Mouse (Mus musculus): ENCODE results near the gene Akirin1. TPM values are rescaled to one million over a fixed set of nuclear protein-coding genes. Genes with fewer than 3 reads are reported as not detected.

The Akirin1 gene
- polyA plus RNA-seq, 1 experiment from 2014 or later: 46.7 TPM

DNA sequence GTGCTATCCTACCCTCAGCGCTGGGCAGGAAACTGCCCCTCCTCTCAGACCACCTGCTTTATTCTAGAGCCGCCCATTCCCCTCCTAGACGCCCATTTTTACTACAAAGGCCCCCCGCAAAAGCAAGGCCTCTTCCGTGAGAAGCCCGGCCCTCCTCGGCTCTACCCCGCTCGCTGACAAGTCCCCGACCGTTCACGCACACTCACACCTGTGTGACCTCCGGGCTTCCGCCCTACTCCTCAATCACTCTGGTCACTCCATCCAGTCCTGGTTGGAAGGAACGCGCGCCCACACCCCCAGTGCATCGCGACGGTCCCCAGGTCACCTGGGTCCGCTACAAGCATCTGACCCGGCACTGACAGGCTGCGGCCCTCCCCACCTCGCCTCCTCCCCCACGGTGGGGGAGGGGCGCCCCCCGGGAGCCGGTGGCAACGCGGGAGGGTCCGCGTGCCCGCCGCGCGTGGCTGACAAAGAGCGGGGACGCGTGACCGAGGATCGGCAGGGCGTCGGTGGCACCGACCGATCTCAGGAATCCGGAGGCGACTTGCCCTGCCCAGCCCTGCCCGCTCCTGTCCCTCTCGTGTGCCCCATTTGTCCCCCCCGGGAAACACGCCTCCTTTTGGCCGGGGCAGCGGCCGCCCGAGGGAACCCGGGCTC is 63.6 kb downstream of the Akirin1 start:
- peak overlapping the region; percentile 76 for H3K4me3 ChIP-seq (replicated peaks; ENCODE audit: low read depth, low read length)
- TF ChIP-seq CTCF (IDR thresholded peaks at IDR 0.05; ENCODE audit: low read depth): no peak
- peak overlapping the region; percentile 31; the same call in 1 of the 2 replicates for H3K27ac ChIP-seq
- H3K4me1 ChIP-seq (replicated peaks; ENCODE audit: insufficient read depth, low read length): 0 out of 2 replicates have a peak, but pooled peaks cover 5% of the 10 kb centered on the region
- H3K9ac ChIP-seq (ENCODE audit: low read depth, low read length): peak overlapping the region; percentile 79
- no peaks in the 10 kb centered on the region for H3K36me3 ChIP-seq (ENCODE audit: insufficient read depth, low read length)
- peak; percentile 58 for ATAC-seq (replicated peaks; ENCODE audit: low FRiP score, low read depth)
- H3K27me3 ChIP-seq (ENCODE audit: insufficient read depth, low read length): no peaks in the 10 kb centered on the region
- no peak for DNase-seq (ENCODE audit: low spot score)
- WGBS: under 1% methylated on average over 51 of the region's 56 CpGs
- peak overlapping the region; percentile 100 for H3K4me2 ChIP-seq (ENCODE audit: low read length)
- H3K9me3 ChIP-seq (replicated peaks; ENCODE audit: low read length): no peaks in the 10 kb centered on the region

DNA sequence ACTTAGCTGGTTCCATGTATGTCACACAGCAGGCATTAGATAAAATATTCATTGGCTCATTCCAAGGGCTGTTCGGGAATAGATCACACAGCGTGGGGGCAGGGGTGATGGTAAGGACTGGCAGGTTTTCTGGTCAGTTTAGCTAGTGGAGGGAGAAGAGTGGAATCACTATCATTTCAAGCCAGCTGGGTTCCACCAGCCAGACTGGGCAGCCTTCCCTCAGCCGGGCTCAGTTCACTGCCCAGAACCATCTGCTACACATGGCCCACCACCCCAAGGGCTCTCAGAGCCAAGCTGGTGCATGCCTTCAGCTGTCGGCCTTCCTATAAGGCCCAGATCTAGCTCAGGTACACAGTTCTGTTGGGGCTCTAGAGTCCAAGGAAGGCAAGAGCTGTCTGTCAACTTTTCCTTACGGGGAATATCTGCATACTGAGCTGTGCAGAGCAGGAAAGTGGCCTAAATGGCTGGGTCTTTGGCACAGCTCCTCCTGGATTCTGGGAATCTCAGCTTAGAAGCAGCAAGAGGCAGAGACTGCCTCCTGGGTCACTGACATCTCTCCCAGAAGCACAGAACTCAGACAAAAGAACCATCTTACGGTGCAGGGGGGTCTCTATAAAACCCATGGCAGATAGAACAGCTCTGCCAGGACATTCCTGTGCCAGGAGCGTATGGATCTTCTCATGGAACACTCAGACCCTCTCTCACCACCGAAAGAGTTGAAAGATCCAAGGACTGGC is 64.5 kb downstream of the Akirin1 start:
- 68% methylated on average over 8 of the region's 8 CpGs for WGBS

DNA sequence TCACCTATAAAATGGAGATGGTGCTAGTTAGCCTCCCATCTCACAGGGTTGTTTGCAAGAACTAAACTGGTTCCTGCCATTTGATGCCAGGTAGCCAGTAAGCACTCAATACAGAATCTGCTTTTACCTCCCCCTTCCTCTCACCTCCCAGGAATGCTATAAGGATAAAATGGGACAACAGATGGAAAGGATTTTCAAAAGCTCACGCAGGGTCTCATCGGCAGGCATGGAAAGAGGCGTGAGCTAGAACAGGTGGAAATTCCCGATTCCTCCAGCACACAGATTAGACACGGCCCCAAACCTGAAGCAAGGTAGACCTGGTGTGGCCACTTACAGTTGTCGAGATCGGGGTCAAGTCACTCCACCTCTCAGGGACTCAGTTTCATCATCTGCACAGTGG is 65.1 kb downstream of the Akirin1 start:
- Histone ChIP-seq H3K27me3 (ENCODE audit: insufficient read depth, low read length) (no peaks in the 10 kb centered on the region), H3K36me3 (ENCODE audit: insufficient read depth, low read length) (no peaks in the 10 kb centered on the region), H3K27ac (no peak overlapping the region), H3K9me3 (replicated peaks; ENCODE audit: low read length) (no peaks in the 10 kb centered on the region), H3K4me2 (ENCODE audit: low read length) (no peak overlapping the region), H3K9ac (ENCODE audit: low read depth, low read length) (no peak overlapping the region), H3K4me1 (replicated peaks; ENCODE audit: insufficient read depth, low read length) (0 out of 2 replicates have a peak, but pooled peaks cover 5% of the 10 kb centered on the region), H3K4me3 (replicated peaks; ENCODE audit: low read depth, low read length) (no peak overlapping the region)
- TF ChIP-seq CTCF (IDR thresholded peaks at IDR 0.05; ENCODE audit: low read depth): no peak
- DNase-seq (ENCODE audit: low spot score) (no peak), ATAC-seq (replicated peaks; ENCODE audit: low FRiP score, low read depth) (no peak)
- 85% methylated on average over 7 of the region's 7 CpGs for WGBS

More for the DNA sequence above, 64.5 kb downstream of the Akirin1 start:
- Histone ChIP-seq H3K4me3 (replicated peaks; ENCODE audit: low read depth, low read length) (no peak overlapping the region), H3K36me3 (ENCODE audit: insufficient read depth, low read length) (no peaks in the 10 kb centered on the region), H3K4me2 (ENCODE audit: low read length) (peak overlapping the region; percentile 100), H3K9me3 (replicated peaks; ENCODE audit: low read length) (no peaks in the 10 kb centered on the region), H3K4me1 (replicated peaks; ENCODE audit: insufficient read depth, low read length) (0 out of 2 replicates have a peak, but pooled peaks cover 5% of the 10 kb centered on the region), H3K9ac (ENCODE audit: low read depth, low read length) (no peak overlapping the region), H3K27ac (no peak overlapping the region), H3K27me3 (ENCODE audit: insufficient read depth, low read length) (no peaks in the 10 kb centered on the region)
- ATAC-seq (replicated peaks; ENCODE audit: low FRiP score, low read depth) (no peak), DNase-seq (ENCODE audit: low spot score) (no peak)
- no peak for TF ChIP-seq CTCF (IDR thresholded peaks at IDR 0.05; ENCODE audit: low read depth)

Other genes with a start within 250 kb of the Akirin1 start
- 33.8 and 36.9 TPM in 2 replicates for gene Macf1, start 66.0 kb downstream of the Akirin1 start, polyA plus RNA-seq (2015; fragmentation: Nextera tagmentation; extraction: Ambion mirVana)
- 456 and 482 TPM in 2 replicates for gene Ndufs5, start 32.1 kb downstream of the Akirin1 start, polyA plus RNA-seq (2015; fragmentation: Nextera tagmentation; extraction: Ambion mirVana)
- 5.7 and 5.9 TPM in 2 replicates for gene Rhbdl2, start 37.5 kb upstream of the Akirin1 start, polyA plus RNA-seq (2015; fragmentation: Nextera tagmentation; extraction: Ambion mirVana)
- gene 4933427I04Rik, start 109.3 kb upstream of the Akirin1 start, polyA plus RNA-seq (2015; fragmentation: Nextera tagmentation; extraction: Ambion mirVana): 0.08 TPM in 1 of 2 replicates, not detected in the other
- gene Mycbp, start 154.5 kb upstream of the Akirin1 start, polyA plus RNA-seq (2015; fragmentation: Nextera tagmentation; extraction: Ambion mirVana): 67.7 and 76.4 TPM in 2 replicates
- 46.8 and 47.1 TPM in 2 replicates for gene Rragc, start 167.1 kb upstream of the Akirin1 start, polyA plus RNA-seq (2015; fragmentation: Nextera tagmentation; extraction: Ambion mirVana)
- not detected in 2 replicates for gene 4930535I16Rik, start 167.7 kb upstream of the Akirin1 start, polyA plus RNA-seq (2015; fragmentation: Nextera tagmentation; extraction: Ambion mirVana)